Mouse (Mus musculus) heart, adult 2 months (tissue): ENCODE measurements around the gene B4galt4. TPM values are rescaled to one million over a fixed set of nuclear protein-coding genes. Genes with fewer than 3 reads are reported as not detected.
A peak's percentile ranks its signal among the peaks of the same experiment; 100 is the strongest.
"Not testable (repeated sequence)": the region's sequence is repeated elsewhere in the genome, so short reads cannot be mapped to it uniquely, and the experiment has no call there.

Experiments
- DNase-seq, 2 experiments: peaks; one replicate each; pipeline ENCODE4 v3.0.0; 2021
- H3K27ac ChIP-seq: fragments of 200-600 bp; 2 replicates; pipeline ENCODE4 v1.8.1; 2022
- H3K27me3 ChIP-seq: fragments of 200-500 bp; 2 replicates; pipeline ENCODE4 v1.6.1; 2012; ENCODE audit warnings: mild to moderate bottlenecking, low read length, inconsistent platforms, mixed read lengths; ENCODE audit not compliant: control insufficient read depth, insufficient read depth
- H3K36me3 ChIP-seq: fragments of 200-500 bp; 2 replicates; pipeline ENCODE4 v1.6.1; 2012; ENCODE audit warnings: low read length, inconsistent platforms; ENCODE audit not compliant: control insufficient read depth, insufficient read depth
- H3K4me1 ChIP-seq: fragments of 200-500 bp; 2 replicates; pipeline ENCODE4 v1.6.1; 2011; ENCODE audit warnings: low read length; ENCODE audit not compliant: control insufficient read depth, insufficient read depth
- H3K4me3 ChIP-seq: fragments of 200-600 bp; 2 replicates; pipeline ENCODE4 v1.8.1; 2022
- H3K79me2 ChIP-seq: fragments of 200-500 bp; replicated peaks from 2 replicates; pipeline ENCODE4 v1.6.1; 2012; ENCODE audit warnings: mild to moderate bottlenecking, inconsistent platforms, low read length, moderate library complexity, mixed read lengths; ENCODE audit not compliant: control insufficient read depth, insufficient read depth
- H3K9ac ChIP-seq: fragments of 200-500 bp; 2 replicates; pipeline ENCODE4 v1.6.1; 2012; ENCODE audit warnings: low read depth, mild to moderate bottlenecking, control low read depth, inconsistent platforms, low read length, mixed read lengths
- CTCF ChIP-seq: fragments of 200-600 bp; IDR thresholded peaks from 2 replicates; pipeline ENCODE4 v1.8.1; 2022; ENCODE audit warnings: antibody characterized with exemption, mild to moderate bottlenecking, moderate library complexity
- EP300 ChIP-seq: fragments of 200-500 bp; IDR thresholded peaks from 2 replicates; pipeline ENCODE4 v1.6.1; 2011; ENCODE audit warnings: low read depth, low read length, control low read depth; ENCODE audit not compliant: insufficient read depth
- POLR2A ChIP-seq: fragments of 200-500 bp; IDR thresholded peaks from 2 replicates; pipeline ENCODE4 v1.6.1; 2011; ENCODE audit warnings: mild to moderate bottlenecking, low read depth, low read length, control low read depth; ENCODE audit not compliant: insufficient read depth
- WGBS: fragments of 180-500 bp; shearing (Covaris S2); methylation state at CpG from one replicate; pipeline ENCODE4 v1.1.7; 2018; 5-methylcytosine and 5-hydroxymethylcytosine counted together
- intact Hi-C: fragments of 180-260 bp; cut with DNase I; formaldehyde crosslinking; loops from one replicate; pipeline ENCODE4 v1.15.1; 2025
- polyA plus RNA-seq: library from polyadenylated mRNA; depleted of rRNA; stranded (reverse); fragments of >200 nt; gene quantifications from 2 replicates; pipeline ENCODE4 v1.2.3, GENCODE M21; 2012
- total RNA-seq, 2 experiments: library from RNA; stranded (reverse); gene quantifications; 2 replicates each; pipeline ENCODE4 v1.2.3; 2021

The B4galt4 gene
- total and polyA plus RNA-seq, 3 experiments: 6.4 to 13.2 (median 8.1) TPM

DNA sequence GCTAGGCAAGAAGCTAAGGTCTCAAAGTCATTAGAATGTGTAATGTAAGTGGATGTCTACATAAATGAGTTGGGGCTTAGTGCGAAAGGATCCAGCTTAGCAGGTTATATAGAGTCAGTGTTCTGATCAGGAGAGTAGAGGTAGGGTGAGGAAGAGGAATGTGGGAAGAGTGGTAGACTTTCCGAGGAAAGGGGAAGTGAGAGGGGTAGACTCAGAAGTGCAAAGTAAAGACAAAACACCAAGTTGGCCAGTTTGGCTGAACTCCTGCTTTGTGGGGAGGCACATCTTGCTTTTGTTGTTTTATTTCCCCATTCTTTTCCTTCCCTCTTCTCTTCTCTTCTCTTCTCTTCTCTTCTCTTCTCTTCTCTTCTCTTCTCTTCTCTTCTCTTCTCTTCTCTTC is 47.0 kb downstream of the B4galt4 start:
- TF ChIP-seq EP300 (no peak), POLR2A (no peak), CTCF (no peak)
- Histone ChIP-seq H3K79me2 (no peaks in the 10 kb centered on the region), H3K4me1 (no peaks in the 10 kb centered on the region), H3K27me3 (no peaks in the 10 kb centered on the region), H3K4me3 (no peak overlapping the region), H3K36me3 (no peaks in the 10 kb centered on the region), H3K9ac (no peak overlapping the region), H3K27ac (no peak overlapping the region)
- WGBS: 77% methylated on average over 2 of the region's 2 CpGs
- intact Hi-C loops: no loop called here
- no peak for DNase-seq

DNA sequence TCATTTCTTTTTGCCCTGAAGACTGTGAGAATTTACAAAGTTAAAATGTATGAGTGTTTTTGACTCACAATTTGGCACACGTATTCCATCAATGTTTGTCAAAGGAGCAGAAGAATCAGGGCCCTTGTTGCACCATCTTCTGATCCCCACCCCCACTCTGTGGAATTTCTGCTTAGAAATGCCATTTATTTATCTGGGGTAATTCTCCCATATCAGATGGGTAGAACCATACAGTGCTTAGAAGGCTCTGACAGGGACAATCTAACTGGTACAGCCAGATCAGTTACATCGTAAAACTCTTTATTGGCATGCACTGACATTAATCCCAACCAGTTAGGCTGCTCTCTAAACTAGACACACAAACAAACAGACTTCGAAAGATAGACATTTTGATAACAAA is 47.9 kb downstream of the B4galt4 start:
- intact Hi-C loops: no loop called here
- Histone ChIP-seq H3K27me3 (no peaks in the 10 kb centered on the region), H3K4me1 (no peaks in the 10 kb centered on the region), H3K79me2 (no peaks in the 10 kb centered on the region), H3K4me3 (no peak overlapping the region), H3K9ac (no peak overlapping the region), H3K27ac (no peak overlapping the region), H3K36me3 (no peaks in the 10 kb centered on the region)
- no peak for TF ChIP-seq EP300
- TF ChIP-seq CTCF: no peak
- no peak for TF ChIP-seq POLR2A
- 80% methylated on average over 3 of the region's 3 CpGs for WGBS
- DNase-seq: no peak

DNA sequence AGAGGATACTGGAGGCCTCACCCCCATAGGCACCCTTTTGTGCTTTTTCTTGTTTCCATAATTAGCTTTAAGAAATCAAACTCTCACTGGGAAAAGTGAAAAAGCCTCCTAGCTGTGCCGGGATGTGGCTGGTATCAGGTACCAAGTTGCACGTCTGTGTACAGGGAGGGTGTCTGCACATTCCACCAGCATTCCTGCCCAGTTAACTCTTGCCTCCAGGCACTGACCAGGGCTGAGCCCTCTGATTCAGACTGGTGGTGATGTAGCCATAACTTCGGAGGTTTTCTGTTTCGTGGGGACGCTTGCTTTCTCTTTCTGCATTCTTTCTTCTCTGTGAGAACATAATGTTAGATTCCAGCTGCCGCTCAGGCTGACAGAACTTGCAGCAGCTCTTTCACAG is 51.1 kb downstream of the B4galt4 start:
- intact Hi-C loops: no loop called here
- 38% methylated on average over 6 of the region's 6 CpGs for WGBS
- TF ChIP-seq POLR2A: no peak
- TF ChIP-seq EP300: no peak
- TF ChIP-seq CTCF: no peak
- H3K4me1 ChIP-seq: no peaks in the 10 kb centered on the region
- no peaks in the 10 kb centered on the region for H3K27me3 ChIP-seq
- H3K9ac ChIP-seq: no peak overlapping the region
- no peak for DNase-seq
- H3K36me3 ChIP-seq: no peaks in the 10 kb centered on the region
- H3K4me3 ChIP-seq: no peak overlapping the region
- H3K27ac ChIP-seq: no peak overlapping the region
- no peaks in the 10 kb centered on the region for H3K79me2 ChIP-seq

DNA sequence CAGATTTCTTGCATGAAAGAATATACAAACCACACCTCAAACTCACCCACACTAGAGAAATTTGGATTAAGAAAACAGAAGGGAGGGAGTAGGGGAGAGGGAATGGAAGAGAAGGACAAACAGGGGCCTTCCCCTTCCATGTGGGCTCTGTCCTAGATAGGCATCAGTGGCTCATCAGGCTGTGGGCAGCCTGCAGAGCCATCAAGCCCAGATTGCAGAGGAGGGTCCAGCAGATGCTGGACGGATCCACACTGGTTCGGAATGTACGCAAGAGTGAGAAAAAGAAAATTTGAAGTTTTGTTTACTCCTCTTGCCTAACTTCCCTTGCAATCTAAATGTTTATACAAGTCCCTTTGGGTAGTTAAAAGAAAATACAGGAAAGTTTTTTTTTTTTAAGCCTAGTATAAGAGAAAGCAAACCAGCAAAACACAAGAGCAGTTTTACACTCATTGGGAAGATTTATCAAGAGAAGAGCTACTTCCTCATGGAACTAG is 56.9 kb downstream of the B4galt4 start:
- Histone ChIP-seq H3K27ac (no peak overlapping the region), H3K27me3 (no peaks in the 10 kb centered on the region), H3K79me2 (no peaks in the 10 kb centered on the region), H3K4me1 (no peaks in the 10 kb centered on the region), H3K9ac (no peak overlapping the region), H3K36me3 (no peaks in the 10 kb centered on the region), H3K4me3 (no peak overlapping the region)
- no peak for TF ChIP-seq EP300
- no peak for TF ChIP-seq CTCF
- no peak for TF ChIP-seq POLR2A
- intact Hi-C loops: no loop called here
- 95% methylated on average over 3 of the region's 3 CpGs for WGBS
- no peak for DNase-seq

DNA sequence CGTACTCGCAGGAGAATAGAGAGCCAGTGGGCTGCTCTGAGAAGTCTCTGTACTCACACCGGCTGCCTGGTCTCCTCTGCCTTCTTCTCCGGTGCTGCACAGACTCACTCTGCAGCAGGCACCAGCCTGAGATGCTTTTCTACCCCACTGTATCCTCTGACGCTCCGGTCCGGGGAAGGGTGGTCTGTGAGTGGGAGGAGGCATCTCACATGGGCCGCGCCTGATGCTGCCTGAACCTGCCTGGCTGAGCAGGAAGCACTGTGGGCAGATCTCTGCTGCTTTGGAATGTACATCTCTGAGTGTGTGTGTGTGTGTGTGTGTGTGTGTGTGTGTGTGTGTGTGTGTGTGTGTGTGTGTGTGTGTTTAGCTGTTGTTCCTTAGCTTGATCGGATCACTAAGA is 58.0 kb downstream of the B4galt4 start, which contains the start of gene Upk1b:
Upk1b (minus strand) TSS at position 238 of the 400 bp plus-strand sequence.
- 20% methylated on average over 10 of the region's 10 CpGs for WGBS
- H3K9ac ChIP-seq: no peak within 1 kb of the TSS
- no peak within 1 kb of the TSS for H3K4me3 ChIP-seq

DNA sequence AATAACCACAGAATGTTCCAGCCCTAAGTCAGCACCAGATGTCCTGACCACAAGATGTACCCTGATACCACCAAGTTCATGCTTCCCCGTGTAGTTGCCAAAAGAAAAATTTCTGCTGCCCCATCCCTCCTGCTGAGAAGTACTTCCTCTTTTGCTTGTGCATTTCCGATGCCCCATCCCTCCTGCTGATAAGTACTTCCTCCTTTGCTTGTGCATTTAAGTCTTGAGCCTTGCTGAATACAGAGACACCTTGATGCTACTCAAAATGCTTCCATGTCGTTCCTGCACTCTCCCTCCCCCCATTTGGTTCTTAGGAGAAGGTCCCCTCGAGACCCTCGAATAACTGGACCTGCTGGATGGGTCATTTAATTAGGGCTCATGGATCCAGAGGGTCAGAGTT is 65.7 kb downstream of the B4galt4 start:
- 80% methylated on average over 5 of the region's 5 CpGs for WGBS
- H3K4me3 ChIP-seq, H3K4me1 ChIP-seq, intact Hi-C loops, H3K79me2 ChIP-seq, H3K27ac ChIP-seq, H3K9ac ChIP-seq, H3K27me3 ChIP-seq, H3K36me3 ChIP-seq, DNase-seq: not testable (repeated sequence)

More for the DNA sequence above, 58.0 kb downstream of the B4galt4 start, which contains the start of gene Upk1b:
- peak in 1 of 2 experiments; percentile 8 for DNase-seq
- Histone ChIP-seq H3K4me1 (no peaks in the 10 kb centered on the region), H3K36me3 (no peaks in the 10 kb centered on the region), H3K27me3 (no peaks in the 10 kb centered on the region), H3K79me2 (no peaks in the 10 kb centered on the region), H3K27ac (no peak within 1 kb of the TSS)
- intact Hi-C loops: no loop called here
- no peak for TF ChIP-seq CTCF
- TF ChIP-seq EP300: no peak
- no peak for TF ChIP-seq POLR2A
